Mouse (Mus musculus) embryonic fibroblast, embryonic 13.5 days (primary cell): ENCODE results near the gene Fyco1.
"Not testable (repeated sequence)": the region's sequence is repeated elsewhere in the genome, so short reads cannot be mapped to it uniquely, and the experiment has no call there.

ENCODE experiments used
- CTCF ChIP-seq: IDR thresholded peaks from 2 replicates; pipeline ENCODE4 v1.5.1; 2011; ENCODE audit warnings: mild to moderate bottlenecking, control low read depth, low read length, moderate library complexity, borderline replicate concordance; ENCODE audit not compliant: insufficient read depth
- POLR2A ChIP-seq: IDR thresholded peaks from 2 replicates; pipeline ENCODE4 v1.6.1; 2011; ENCODE audit warnings: low read depth, mild to moderate bottlenecking, control low read depth, low read length, moderate library complexity

GRCm38 (mm10) chr9:123749687-123750086, 102.0 kb downstream of the Fyco1 start:
- not testable (repeated sequence) for TF ChIP-seq CTCF, POLR2A
